Mouse (Mus musculus) CH12.LX (cell line): ENCODE results near the gene Atg101. TPM values are rescaled to one million over a fixed set of nuclear protein-coding genes. Genes with fewer than 3 reads are reported as not detected.
A peak's percentile ranks its signal among the peaks of the same experiment; 100 is the strongest.

Source experiments
- DNase-seq: peaks from one replicate; pipeline ENCODE4 v3.0.0-alpha.2; 2013; ENCODE audit errors: extremely low read depth
- H3K27ac ChIP-seq: 2 replicates; pipeline ENCODE4 v1.5.1; 2012; ENCODE audit warnings: low read depth, mild to moderate bottlenecking, control low read depth, moderate library complexity; ENCODE audit not compliant: insufficient read depth
- H3K27me3 ChIP-seq: replicated peaks from 2 replicates; pipeline ENCODE3; 2012; ENCODE audit warnings: inconsistent platforms
- H3K36me3 ChIP-seq, 2 experiments: replicated peaks in 1 of 2; 2 replicates each; pipeline versions ENCODE3 to v1.6.1; 2012; ENCODE audit warnings: inconsistent platforms in 1 of 2, low read length in 1 of 2, mild to moderate bottlenecking in 1 of 2, mixed read lengths in 1 of 2, moderate library complexity in 1 of 2; ENCODE audit not compliant: control insufficient read depth in 1 of 2, insufficient read depth in 1 of 2
- H3K4me1 ChIP-seq, 2 experiments: 2 replicates each; pipeline ENCODE4 v1.6.1; 2012; ENCODE audit warnings: inconsistent platforms in 1 of 2, moderate library complexity in 1 of 2; ENCODE audit not compliant: insufficient read depth in 2 of 2, control insufficient read depth in 1 of 2
- H3K4me2 ChIP-seq: 2 replicates; pipeline ENCODE4 v1.6.1; 2012; ENCODE audit warnings: low read depth, mild to moderate bottlenecking, control low read depth; ENCODE audit not compliant: poor library complexity, insufficient read depth, severe bottlenecking
- H3K4me3 ChIP-seq, 3 experiments: fragments of 150-350 bp in 1 of 3; sonication (generic) in 1 of 3; replicated peaks in 1 of 3; 2 replicates each; pipeline versions ENCODE3 to v1.5.1; 2011 to 2012; ENCODE audit warnings: low read depth in 2 of 3, low read length in 2 of 3, mild to moderate bottlenecking in 2 of 3, moderate library complexity in 2 of 3, control low read depth in 1 of 3, improper control_type of control experiment in 1 of 3, inconsistent platforms in 1 of 3, mixed read lengths in 1 of 3; ENCODE audit not compliant: poor library complexity in 1 of 3
- H3K79me2 ChIP-seq: replicated peaks from 2 replicates; pipeline ENCODE4 v1.6.1; 2012; ENCODE audit warnings: mild to moderate bottlenecking, moderate library complexity; ENCODE audit not compliant: control insufficient read depth, poor library complexity, insufficient read depth, severe bottlenecking; ENCODE audit errors: extremely low read depth
- H3K9ac ChIP-seq: 2 replicates; pipeline ENCODE4 v1.6.1; 2012; ENCODE audit warnings: low read depth, mild to moderate bottlenecking, control low read depth, moderate library complexity; ENCODE audit not compliant: insufficient read depth
- H3K9me3 ChIP-seq: replicated peaks from 2 replicates; pipeline ENCODE3; 2012; ENCODE audit warnings: low read length, inconsistent platforms, mixed read lengths
- CHD2 ChIP-seq: IDR thresholded peaks from 2 replicates; pipeline ENCODE4 v1.6.1; 2011; ENCODE audit warnings: low read length, improper control_type of control experiment
- CTCF ChIP-seq, 2 experiments: IDR thresholded peaks in 1 of 2; conservative IDR thresholded peaks in 1 of 2; 2 replicates each; pipeline ENCODE4 v1.5.1; 2011 to 2012; ENCODE audit warnings: low read depth in 2 of 2, low read length in 2 of 2, improper control_type of control experiment in 1 of 2, inconsistent platforms in 1 of 2, mild to moderate bottlenecking in 1 of 2, moderate library complexity in 1 of 2
- ELF1 ChIP-seq: IDR thresholded peaks from 2 replicates; pipeline ENCODE4 v1.6.1; 2014; ENCODE audit warnings: low read depth, mild to moderate bottlenecking, inconsistent platforms, low read length, improper control_type of control experiment
- KAT2A ChIP-seq: IDR thresholded peaks from 2 replicates; pipeline ENCODE4 v1.6.1; 2012; ENCODE audit warnings: low read length, improper control_type of control experiment, inconsistent platforms; ENCODE audit not compliant: insufficient replicate concordance
- MAX ChIP-seq: IDR thresholded peaks from 2 replicates; pipeline ENCODE4 v1.6.1; 2011; ENCODE audit warnings: low read length, improper control_type of control experiment
- MXI1 ChIP-seq: IDR thresholded peaks from 2 replicates; pipeline ENCODE4 v1.6.1; 2011; ENCODE audit warnings: mild to moderate bottlenecking, low read depth, low read length, improper control_type of control experiment
- POLR2A ChIP-seq: IDR thresholded peaks from 2 replicates; pipeline ENCODE4 v1.6.1; 2011; ENCODE audit warnings: low read depth, mild to moderate bottlenecking, improper control_type of control experiment, low read length
- RAD21 ChIP-seq: IDR thresholded peaks from 2 replicates; pipeline ENCODE4 v1.6.1; 2011; ENCODE audit warnings: low read depth, mild to moderate bottlenecking, low read length, improper control_type of control experiment, moderate library complexity
- SIN3A ChIP-seq: IDR thresholded peaks from 2 replicates; pipeline ENCODE4 v1.6.1; 2012; ENCODE audit warnings: low read length, improper control_type of control experiment, inconsistent platforms
- SMC3 ChIP-seq: IDR thresholded peaks from 2 replicates; pipeline ENCODE4 v1.6.1; 2011; ENCODE audit warnings: low read depth, low read length, improper control_type of control experiment
- ZKSCAN1 ChIP-seq: IDR thresholded peaks from 2 replicates; pipeline ENCODE4 v1.6.1; 2012; ENCODE audit warnings: low read depth, inconsistent platforms, low read length, improper control_type of control experiment, borderline replicate concordance
- dilution Hi-C: fragments of 300-500 bp; cut with MboI; formaldehyde crosslinking; loops from 2 replicates; pipeline ENCODE4 v1.14.3; 2020; ENCODE audit warnings: low sequenced_read_pairs; ENCODE audit not compliant: extremely low pct_unique_long_range_greater_than_20kb, extremely low pct_ligation_motif_present
- in situ Hi-C: fragments of 300-500 bp; cut with MboI; formaldehyde crosslinking; loops from 3 replicates; pipeline ENCODE4 v1.14.3; 2019; ENCODE audit warnings: low sequenced_read_pairs, low pct_ligation_motif_present, low pct_unique_long_range_greater_than_20kb, mixed read lengths
- polyA plus RNA-seq: library from polyadenylated mRNA; unstranded; fragments of >175 nt; gene quantifications from 2 replicates; pipeline ENCODE4 v1.2.1, GENCODE M21; 2012; ENCODE audit warnings: low read depth; ENCODE audit not compliant: insufficient read length
- total RNA-seq, 2 experiments: library from RNA; depleted of rRNA; stranded (reverse); fragments of 300-350 nt in 1 of 2; fragments of >200 nt in 1 of 2; gene quantifications; 2 replicates each; pipeline ENCODE4 v1.2.3; 2012 to 2014

The Atg101 gene
- total and polyA plus RNA-seq, 3 experiments = 49.1 to 61.3 (median 58.8) TPM

- DNase-seq = no peak
- H3K79me2 ChIP-seq = no peaks in the 10 kb centered on the region
- peaks cover 7% of the 10 kb centered on the region for H3K9me3 ChIP-seq
- TF ChIP-seq MXI1 (no peak), ZKSCAN1 (no peak), POLR2A (no peak), MAX (no peak), SIN3A (no peak), CTCF (conservative IDR thresholded peaks at IDR 0.05 in 1 of 2, IDR thresholded peaks at IDR 0.05 in 1 of 2; ENCODE audit: low read depth in 2 of 2, low read length in 2 of 2) (no peak), CHD2 (no peak), RAD21 (no peak), ELF1 (no peak), KAT2A (no peak)
- no peak overlapping the region for H3K27ac ChIP-seq
- H3K27me3 ChIP-seq = peaks cover 23% of the 10 kb centered on the region
- dilution Hi-C loops (no loop called here), in situ Hi-C loops (no loop called here)
- no peaks in the 10 kb centered on the region for H3K36me3 ChIP-seq
- no peak overlapping the region for H3K9ac ChIP-seq
- peaks cover 25 to 58% of the 10 kb centered on the region in 2 experiments for H3K4me1 ChIP-seq
- H3K4me2 ChIP-seq = peak overlapping the region; percentile 26
- no peak overlapping the region for H3K4me3 ChIP-seq
Observed at GRCm38 (mm10) chr15:101316279-101316912, 32.3 kb downstream of the Atg101 start.

GRCm38 (mm10) chr15:101316913-101317813 is 33.1 kb downstream of the Atg101 start:
- no peak for DNase-seq
- no peak overlapping the region for H3K4me3 ChIP-seq
- H3K4me2 ChIP-seq = no peak overlapping the region

More at GRCm38 (mm10) chr15:101316913-101317813, 33.1 kb downstream of the Atg101 start:
- dilution Hi-C loops (no loop called here), in situ Hi-C loops (no loop called here)
- TF ChIP-seq RAD21 (no peak), ELF1 (no peak), SMC3 (no peak)
- Histone ChIP-seq H3K27ac (no peak overlapping the region), H3K4me1 (peaks cover 25 to 59% of the 10 kb centered on the region in 2 experiments), H3K27me3 (peaks cover 16% of the 10 kb centered on the region), H3K79me2 (no peaks in the 10 kb centered on the region), H3K36me3 (no peaks in the 10 kb centered on the region), H3K9ac (no peak overlapping the region), H3K9me3 (peaks cover 7% of the 10 kb centered on the region)
